Mouse (Mus musculus): ENCODE data around the gene Ankrd42.
A peak's percentile ranks its signal among the peaks of the same experiment; 100 is the strongest.

The Ankrd42 gene

GRCm38 (mm10) chr7:92637021-92637625 lies at the start of gene Ankrd42:
Gene Ankrd42 (minus strand): TSS chr7:92637142.
- peak; percentile 91 for DNase-seq

DNA sequence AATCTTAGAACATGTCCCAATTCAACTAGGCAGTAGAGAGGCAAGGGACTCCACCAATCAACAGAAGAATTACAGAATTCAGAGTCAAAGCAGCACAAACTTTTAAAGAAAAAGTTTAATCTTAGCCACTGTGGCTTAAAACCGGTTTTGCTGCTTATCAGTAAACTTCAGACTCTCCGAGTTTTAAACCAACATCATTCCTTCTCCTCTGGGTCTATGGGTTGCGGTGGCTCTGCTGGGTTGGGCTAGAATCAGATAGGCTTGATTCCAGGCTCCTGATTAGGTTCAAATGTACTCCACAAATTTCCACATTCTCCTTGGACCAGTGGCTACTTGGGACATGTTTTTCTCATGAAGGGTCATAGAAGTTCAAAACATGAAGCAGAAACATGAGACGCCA lies 40.4 kb upstream of the Ankrd42 start:
- no peak for DNase-seq

DNA sequence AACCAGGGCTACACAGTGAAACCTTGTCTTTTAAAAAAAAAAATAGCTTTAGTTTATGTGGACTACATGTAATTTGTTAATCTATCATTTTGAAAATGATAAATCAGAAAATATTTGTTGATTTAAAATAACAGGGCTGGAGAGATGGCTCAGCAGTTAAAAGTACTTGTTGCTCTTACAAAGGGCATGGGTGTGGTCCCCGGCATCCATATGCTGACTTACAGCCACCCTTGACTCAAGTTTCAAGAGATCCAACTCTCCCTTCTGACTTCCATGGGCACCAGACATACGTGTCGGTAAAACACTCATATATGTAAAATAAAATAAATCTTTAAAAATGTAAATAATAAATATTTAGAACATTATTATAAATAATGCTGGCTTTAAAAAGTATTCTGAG lies 38.2 kb upstream of the Ankrd42 start:
- no peak for DNase-seq

- peak; percentile 95 for DNase-seq
These were observed 32.8 kb upstream of the Ankrd42 start, which contains the start of gene Pcf11 for GRCm38 (mm10) chr7:92669507-92670471. Gene Pcf11 (minus strand): TSS chr7:92669934.

DNA sequence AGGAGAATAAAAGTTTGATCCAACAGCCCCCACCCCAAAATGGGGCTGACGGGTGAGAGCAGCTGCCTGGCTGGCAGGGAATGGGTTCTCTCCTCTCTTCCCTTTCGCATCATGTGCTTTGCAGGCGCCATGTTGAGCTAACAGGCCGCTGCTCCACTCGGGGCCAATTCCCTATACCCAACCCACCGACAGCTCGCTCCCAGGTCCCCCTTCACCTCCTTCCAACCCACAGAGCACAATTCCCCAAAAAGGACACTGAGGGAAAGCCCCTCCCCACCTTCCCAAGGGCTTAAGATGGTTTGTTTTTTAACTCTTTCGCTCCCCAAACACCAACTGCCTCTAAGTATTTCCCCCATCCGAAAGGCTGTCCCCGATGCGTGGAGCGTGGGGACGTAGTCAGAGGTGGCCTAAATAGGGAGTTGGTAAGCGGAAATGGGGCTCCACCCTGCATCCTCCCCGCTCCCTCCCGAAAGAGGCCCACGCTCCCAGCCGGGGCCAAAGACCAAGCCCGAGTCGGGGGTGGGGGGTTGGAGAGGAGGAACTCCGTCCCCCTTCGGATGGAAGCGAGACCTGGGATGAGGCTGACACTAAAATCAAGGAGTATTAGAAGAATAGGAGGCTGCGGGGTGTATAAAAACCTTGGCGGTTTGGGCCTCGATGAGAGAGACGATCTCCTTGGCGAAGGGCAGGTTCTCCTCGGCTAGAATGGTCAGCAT lies 32.0 kb upstream of the Ankrd42 start:
- DNase-seq, result peak; percentile 65

- no peak for DNase-seq
These were observed 29.4 kb upstream of the Ankrd42 start for GRCm38 (mm10) chr7:92666274-92666820.

DNA sequence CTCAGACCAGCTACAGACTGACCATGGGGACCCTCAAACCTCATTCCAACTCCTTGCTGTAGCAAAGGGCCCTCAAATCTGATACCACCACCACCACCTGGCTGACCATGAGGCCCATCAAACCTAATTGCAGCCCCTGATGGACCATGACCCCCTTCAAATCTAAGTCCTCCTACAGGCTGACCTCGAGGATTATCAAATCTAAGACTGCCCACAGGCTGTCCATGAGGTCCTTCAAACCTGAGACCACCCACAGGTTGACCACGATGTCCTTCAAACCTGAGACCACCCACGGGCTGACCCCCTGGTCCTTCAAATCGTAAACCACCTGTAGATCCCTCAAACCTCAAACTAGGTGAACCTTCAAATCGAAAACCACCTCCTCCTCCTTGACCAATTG lies 21.1 kb upstream of the Ankrd42 start:
- no peak for DNase-seq

DNA sequence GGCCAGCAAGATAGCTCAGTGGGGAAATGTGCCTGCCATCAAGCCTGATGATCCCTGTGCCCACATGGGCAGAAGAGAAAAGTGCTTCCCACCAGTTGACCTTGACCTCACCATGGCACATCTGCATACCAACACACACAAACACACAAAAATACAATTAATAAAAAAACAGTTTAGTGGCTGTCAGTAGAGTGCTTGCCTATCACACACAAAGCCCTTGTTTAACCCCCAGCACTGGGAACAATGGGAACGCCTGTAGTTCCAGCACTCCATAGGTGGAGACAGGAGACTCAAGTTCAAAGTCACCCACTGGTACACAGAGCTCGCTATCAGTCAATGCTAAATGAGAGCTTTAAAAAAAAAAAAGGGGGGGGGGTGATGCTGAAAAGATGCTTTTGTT lies 19.4 kb upstream of the Ankrd42 start:
- no peak for DNase-seq

DNA sequence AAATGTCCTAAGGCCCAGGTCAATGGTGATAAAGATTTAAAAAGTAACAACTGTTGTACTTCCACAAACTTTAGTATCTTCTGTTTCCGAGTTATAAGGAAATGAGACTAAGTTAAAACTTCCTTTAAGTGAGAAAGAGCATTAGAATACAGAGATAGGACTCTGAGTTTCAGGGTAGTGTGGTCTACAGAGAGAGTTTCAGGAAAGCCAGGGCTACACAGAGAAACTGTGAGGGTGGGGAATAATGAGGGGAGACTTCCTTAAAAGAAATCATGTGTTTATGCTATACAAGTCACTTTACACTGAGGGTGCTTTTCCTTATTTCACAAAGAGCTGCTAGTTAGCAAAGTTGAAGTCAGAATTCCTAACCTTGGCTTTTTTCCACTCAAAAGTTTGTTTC lies 16.4 kb upstream of the Ankrd42 start:
- DNase-seq, result no peak

- no peak for DNase-seq
These were observed 10.8 kb upstream of the Ankrd42 start for GRCm38 (mm10) chr7:92647790-92648189.

GRCm38 (mm10) chr7:92642358-92642757 lies 5.4 kb upstream of the Ankrd42 start:
- DNase-seq, result no peak

DNA sequence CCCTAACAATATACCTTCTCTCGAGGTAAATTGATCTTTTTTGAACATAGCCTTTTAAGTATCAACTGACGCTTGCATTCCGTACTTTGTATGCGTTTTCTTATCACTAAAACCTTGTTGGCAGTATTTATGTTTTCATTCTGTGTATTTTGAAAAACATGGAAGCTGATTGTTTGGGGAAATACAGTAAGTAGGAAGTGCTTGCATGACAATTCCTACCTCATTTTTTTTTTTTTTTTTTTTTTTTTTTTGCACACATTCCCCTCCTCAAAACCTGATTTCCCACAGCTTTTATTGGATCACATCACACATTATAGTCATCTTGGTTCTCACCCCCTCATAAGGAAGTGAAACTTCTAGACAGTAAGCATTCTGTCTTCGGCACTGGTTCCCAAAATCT lies 1.1 kb upstream of the Ankrd42 start:
- no peak for DNase-seq

DNA sequence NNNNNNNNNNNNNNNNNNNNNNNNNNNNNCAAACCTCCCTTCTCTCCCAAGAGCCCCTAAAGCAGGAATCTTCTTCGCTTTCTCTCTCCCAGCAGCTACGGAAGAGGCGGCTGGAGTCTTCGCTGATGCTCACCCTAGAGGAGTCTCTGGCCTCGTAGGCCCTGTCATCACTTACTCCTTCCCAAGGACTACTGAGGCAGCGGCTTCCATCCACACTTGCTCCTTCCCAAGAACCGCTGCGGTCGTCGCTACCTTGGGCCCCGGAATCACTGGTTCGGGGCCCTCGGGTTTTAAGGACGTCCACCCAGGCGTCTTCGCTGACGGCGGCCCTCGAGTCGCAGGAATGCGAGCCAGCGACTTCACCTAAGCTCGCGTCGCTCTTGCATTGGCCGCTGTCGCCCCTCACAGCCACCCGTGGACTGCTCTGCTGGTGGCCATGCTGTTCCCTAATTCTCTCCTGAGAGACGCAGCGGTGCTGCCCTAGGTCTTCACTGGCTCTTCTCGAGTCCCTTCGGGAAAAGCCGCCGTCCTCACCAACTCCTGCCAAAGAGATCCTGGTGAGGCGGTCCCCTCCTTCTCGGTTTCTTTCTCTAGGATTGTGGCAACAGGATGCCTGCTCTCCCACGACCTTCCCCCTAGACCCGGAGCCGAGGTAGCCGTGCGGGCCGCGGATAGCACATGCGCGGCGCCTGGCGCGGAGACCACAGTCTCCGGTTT lies 489 bp downstream of the Ankrd42 start:
- no peak for DNase-seq

DNA sequence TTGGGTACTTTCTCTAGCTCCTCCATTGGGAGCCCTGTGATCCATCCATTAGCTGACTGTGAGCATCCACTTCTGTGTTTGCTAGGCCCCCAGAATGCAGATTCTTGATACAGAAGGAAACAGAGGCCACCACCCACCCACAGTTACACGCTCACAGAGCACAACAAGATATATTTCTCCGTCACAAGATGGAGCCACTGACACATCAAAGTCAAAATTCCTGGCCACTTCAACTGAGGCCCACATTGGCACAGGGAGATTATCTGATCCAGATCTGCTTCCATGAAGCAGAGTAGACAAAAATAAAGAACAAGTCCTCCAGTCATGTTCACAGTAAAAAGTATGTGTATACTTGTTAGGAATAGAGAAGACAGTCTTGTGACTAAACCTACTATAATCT lies 6.8 kb downstream of the Ankrd42 start:
- no peak for DNase-seq

DNA sequence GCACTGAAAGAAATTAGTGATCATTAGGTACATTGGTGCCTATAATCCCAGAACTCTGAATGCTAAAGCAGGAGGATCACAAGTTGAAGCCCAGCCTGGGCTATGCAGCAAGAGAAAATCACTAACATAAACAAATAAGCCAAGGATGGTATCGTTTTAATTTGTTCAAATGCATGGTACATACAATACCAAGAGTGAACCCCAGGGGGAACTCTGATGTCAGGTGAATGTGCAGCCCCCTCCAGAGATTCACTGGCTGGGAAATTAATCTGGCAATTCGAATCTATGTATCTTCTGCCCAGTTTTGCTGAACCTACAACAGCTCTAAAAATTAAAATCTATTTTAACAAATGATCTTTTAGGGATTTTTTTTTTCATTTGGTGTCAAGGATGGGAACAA lies 12.5 kb downstream of the Ankrd42 start:
- DNase-seq, result no peak

DNA sequence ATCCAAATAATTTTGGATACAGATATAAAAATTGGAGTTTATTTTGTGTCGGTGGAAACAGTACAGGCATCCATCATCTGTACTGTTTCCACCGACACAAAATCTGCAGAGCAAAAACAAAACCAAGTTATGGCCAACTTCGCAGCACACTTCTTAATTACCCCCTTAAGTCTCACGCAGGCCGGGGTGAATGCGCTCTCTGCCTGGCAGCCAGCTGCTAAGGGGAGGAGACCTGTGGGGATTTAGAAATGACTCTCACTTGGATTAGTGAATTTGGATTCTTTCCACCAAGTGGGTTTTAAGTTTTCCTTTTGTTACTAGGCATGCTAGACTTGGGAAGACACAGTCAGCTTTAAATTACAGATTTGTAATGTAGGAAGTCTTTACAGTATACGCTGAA lies 26.1 kb downstream of the Ankrd42 start:
- DNase-seq, result no peak

- DNase-seq, result no peak
These were observed 32.0 kb downstream of the Ankrd42 start for GRCm38 (mm10) chr7:92604961-92605360.

- DNase-seq, result no peak
These were observed 46.1 kb downstream of the Ankrd42 start for GRCm38 (mm10) chr7:92590842-92591241.

- DNase-seq, result no peak
These were observed 47.0 kb downstream of the Ankrd42 start for GRCm38 (mm10) chr7:92589986-92590385.

GRCm38 (mm10) chr7:92583567-92583966 lies 53.4 kb downstream of the Ankrd42 start:
- no peak for DNase-seq

- no peak for DNase-seq
These were observed 56.3 kb downstream of the Ankrd42 start for GRCm38 (mm10) chr7:92580491-92581207.

- DNase-seq, result no peak
These were observed 70.2 kb downstream of the Ankrd42 start for GRCm38 (mm10) chr7:92566775-92567174.

Data from right cerebral cortex, postnatal 25 days (tissue).